Mouse (Mus musculus) G1E (cell line): ENCODE data around the gene Slc44a5. TPM values are rescaled to one million over a fixed set of nuclear protein-coding genes. Genes with fewer than 3 reads are reported as not detected.

ENCODE experiments used
- ATAC-seq: 2 replicates; pipeline ENCODE4 v1.8.0; 2016; ENCODE audit warnings: mild to moderate bottlenecking; ENCODE audit not compliant: insufficient number of reproducible peaks, poor library complexity, low FRiP score, severe bottlenecking; ENCODE audit errors: extremely low read depth
- DNase-seq: peaks from one replicate; pipeline ENCODE4 v3.0.0; 2012; ENCODE audit warnings: low spot score
- H3K27me3 ChIP-seq: 2 replicates; pipeline ENCODE4 v1.6.1; 2012; ENCODE audit warnings: mild to moderate bottlenecking, low read length, inconsistent platforms; ENCODE audit not compliant: insufficient read depth
- H3K36me3 ChIP-seq: replicated peaks from 2 replicates; pipeline ENCODE3; 2012; ENCODE audit warnings: mild to moderate bottlenecking, inconsistent platforms
- H3K4me1 ChIP-seq: 2 replicates; pipeline ENCODE4 v1.6.1; 2012; ENCODE audit warnings: low read depth, low read length, inconsistent platforms, mixed read lengths; ENCODE audit not compliant: insufficient read depth
- H3K4me3 ChIP-seq: 2 replicates; pipeline ENCODE4 v1.5.1; 2012; ENCODE audit warnings: low read depth, mild to moderate bottlenecking, inconsistent platforms, low read length, moderate library complexity, mixed read lengths
- H3K9me3 ChIP-seq: replicated peaks from 2 replicates; pipeline ENCODE4 v1.6.1; 2012; ENCODE audit warnings: inconsistent platforms
- CTCF ChIP-seq: IDR thresholded peaks from 2 replicates; pipeline ENCODE4 v1.5.1; 2012; ENCODE audit warnings: low read depth, low read length, inconsistent platforms, mixed read lengths
- GATA1 ChIP-seq: IDR thresholded peaks from 2 replicates; pipeline ENCODE4 v1.6.1; 2012; ENCODE audit warnings: borderline replicate concordance, low read length, inconsistent platforms, mixed read lengths
- GATA2 ChIP-seq: IDR thresholded peaks from 2 replicates; pipeline ENCODE4 v1.6.1; 2012; ENCODE audit warnings: low read depth, low read length, inconsistent platforms, borderline replicate concordance
- POLR2AphosphoS5 ChIP-seq: IDR thresholded peaks from 2 replicates; pipeline ENCODE4 v1.6.1; 2012; ENCODE audit warnings: low read depth, low read length, inconsistent platforms; ENCODE audit not compliant: insufficient replicate concordance
- TAL1 ChIP-seq: conservative IDR thresholded peaks from 2 replicates; pipeline ENCODE4 v1.6.1; 2012; ENCODE audit warnings: low read depth, low read length, inconsistent platforms, mixed read lengths
- polyA plus RNA-seq: library from polyadenylated mRNA; stranded (reverse); fragments of >175 nt; gene quantifications from 2 replicates; pipeline ENCODE4 v1.2.3, GENCODE M21; 2012
- total RNA-seq, 2 experiments: library from RNA; stranded (forward) in 1 of 2; stranded (reverse) in 1 of 2; fragments of 200-1000 nt in 1 of 2; fragments of >200 nt in 1 of 2; fragmentation: Nextera tagmentation in 1 of 2; gene quantifications; 2 replicates each; pipeline ENCODE4 v1.2.3; 2014 to 2017

Gene Slc44a5
- total and polyA plus RNA-seq, 3 experiments: 0.16 TPM; not detected in 2

GRCm38 (mm10) chr3:153967447-153967846 is 5.8 kb upstream of the Slc44a5 start:
- ATAC-seq: no peak
- Histone ChIP-seq H3K9me3 (no peaks in the 10 kb centered on the region), H3K36me3 (no peaks in the 10 kb centered on the region), H3K4me1 (no peaks in the 10 kb centered on the region), H3K4me3 (no peak overlapping the region), H3K27me3 (no peaks in the 10 kb centered on the region)
- TF ChIP-seq POLR2AphosphoS5 (no peak), TAL1 (no peak), CTCF (no peak), GATA1 (no peak), GATA2 (no peak)
- DNase-seq: no peak

GRCm38 (mm10) chr3:153968549-153968948 is 4.7 kb upstream of the Slc44a5 start:
- DNase-seq (peak; percentile 4), ATAC-seq (peak; percentile 51)
- H3K4me1 ChIP-seq: no peaks in the 10 kb centered on the region
- no peaks in the 10 kb centered on the region for H3K36me3 ChIP-seq
- 0 out of 2 replicates have a peak, but pooled peaks cover 2% of the 10 kb centered on the region for H3K9me3 ChIP-seq
- no peak for TF ChIP-seq TAL1
- TF ChIP-seq CTCF: peak; percentile 72
- TF ChIP-seq POLR2AphosphoS5: no peak
- no peak for TF ChIP-seq GATA2
- no peaks in the 10 kb centered on the region for H3K27me3 ChIP-seq
- no peak overlapping the region for H3K4me3 ChIP-seq

GRCm38 (mm10) chr3:153969451-153969850 is 3.8 kb upstream of the Slc44a5 start:
- H3K4me1 ChIP-seq: no peaks in the 10 kb centered on the region
- no peak overlapping the region for H3K4me3 ChIP-seq
- DNase-seq: no peak
- TF ChIP-seq CTCF (no peak), TAL1 (no peak), GATA1 (no peak), GATA2 (no peak)
- H3K36me3 ChIP-seq: no peaks in the 10 kb centered on the region
- 0 out of 2 replicates have a peak, but pooled peaks cover 2% of the 10 kb centered on the region for H3K9me3 ChIP-seq
- no peak for ATAC-seq
- H3K27me3 ChIP-seq: peaks cover 3% of the 10 kb centered on the region; the same call in 1 of the 2 replicates

- TF ChIP-seq GATA1 (no peak), GATA2 (no peak), CTCF (no peak), TAL1 (no peak), POLR2AphosphoS5 (no peak)
- Histone ChIP-seq H3K9me3 (0 out of 2 replicates have a peak, but pooled peaks cover 2% of the 10 kb centered on the region), H3K4me1 (no peaks in the 10 kb centered on the region), H3K36me3 (no peaks in the 10 kb centered on the region), H3K4me3 (no peak overlapping the region), H3K27me3 (peaks cover 3% of the 10 kb centered on the region; the same call in 1 of the 2 replicates)
- DNase-seq: no peak
- ATAC-seq: no peak
Observed at GRCm38 (mm10) chr3:153973949-153974760, 919 bp downstream of the Slc44a5 start.

- ATAC-seq: no peak
- Histone ChIP-seq H3K36me3 (no peaks in the 10 kb centered on the region), H3K27me3 (peaks cover 3% of the 10 kb centered on the region; the same call in 1 of the 2 replicates), H3K9me3 (0 out of 2 replicates have a peak, but pooled peaks cover 2% of the 10 kb centered on the region), H3K4me1 (no peaks in the 10 kb centered on the region), H3K4me3 (no peak overlapping the region)
- DNase-seq: no peak
- no peak for TF ChIP-seq CTCF
- TF ChIP-seq GATA1: no peak
- TF ChIP-seq TAL1: no peak
- no peak for TF ChIP-seq POLR2AphosphoS5
- no peak for TF ChIP-seq GATA2
Observed at GRCm38 (mm10) chr3:153975060-153975459, 1.8 kb downstream of the Slc44a5 start.

GRCm38 (mm10) chr3:153975791-153976190 is 2.6 kb downstream of the Slc44a5 start:
- H3K4me1 ChIP-seq: no peaks in the 10 kb centered on the region
- no peak overlapping the region for H3K4me3 ChIP-seq
- no peak for TF ChIP-seq GATA1
- no peak for TF ChIP-seq CTCF
- TF ChIP-seq TAL1: no peak
- no peak for TF ChIP-seq GATA2
- no peak for TF ChIP-seq POLR2AphosphoS5
- peaks cover 3% of the 10 kb centered on the region; the same call in 1 of the 2 replicates for H3K27me3 ChIP-seq
- ATAC-seq (no peak), DNase-seq (no peak)
- 0 out of 2 replicates have a peak, but pooled peaks cover 2% of the 10 kb centered on the region for H3K9me3 ChIP-seq
- no peaks in the 10 kb centered on the region for H3K36me3 ChIP-seq

- no peaks in the 10 kb centered on the region for H3K9me3 ChIP-seq
- H3K27me3 ChIP-seq: no peaks in the 10 kb centered on the region; the same call in 1 of the 2 replicates
- TF ChIP-seq CTCF (no peak), TAL1 (no peak), GATA2 (no peak), GATA1 (no peak), POLR2AphosphoS5 (no peak)
- no peaks in the 10 kb centered on the region for H3K4me1 ChIP-seq
- no peak for ATAC-seq
- H3K36me3 ChIP-seq: no peaks in the 10 kb centered on the region
- no peak for DNase-seq
- no peak overlapping the region for H3K4me3 ChIP-seq
Observed at GRCm38 (mm10) chr3:153980611-153981010, 7.4 kb downstream of the Slc44a5 start.
